Mouse (Mus musculus) liver, embryonic 16.5 days (tissue): Measurements from ENCODE around the gene Rftn2. TPM values are rescaled to one million over a fixed set of nuclear protein-coding genes. Genes with fewer than 3 reads are reported as not detected.
"Not testable (repeated sequence)": the region's sequence is repeated elsewhere in the genome, so short reads cannot be mapped to it uniquely, and the experiment has no call there.

Experiments
- ATAC-seq: fragments of 200-750 bp; cut with Nextera tagmentation; 2 replicates; pipeline ENCODE4 v1.8.0; 2017; ENCODE audit warnings: low read depth, mild to moderate bottlenecking, moderate number of reproducible peaks, moderate library complexity
- H3K27ac ChIP-seq: fragments of 300-500 bp; sonication (generic); 2 replicates; pipeline ENCODE4 v1.5.1; 2014; ENCODE audit warnings: mild to moderate bottlenecking, low read length
- H3K27me3 ChIP-seq: fragments of 300-500 bp; sonication (generic); 2 replicates; pipeline ENCODE4 v1.6.1; 2014; ENCODE audit warnings: low read depth, low read length, mixed read lengths; ENCODE audit not compliant: control insufficient read depth, insufficient read depth
- H3K36me3 ChIP-seq: fragments of 300-500 bp; sonication (generic); 2 replicates; pipeline ENCODE4 v1.6.1; 2014; ENCODE audit warnings: mild to moderate bottlenecking; ENCODE audit not compliant: control insufficient read depth, insufficient read depth
- H3K4me1 ChIP-seq: fragments of 300-500 bp; sonication (generic); 2 replicates; pipeline ENCODE4 v1.6.1; 2014; ENCODE audit warnings: low read depth, low read length, mixed read lengths; ENCODE audit not compliant: control insufficient read depth
- H3K4me2 ChIP-seq: fragments of 300-500 bp; sonication (generic); 2 replicates; pipeline ENCODE4 v1.6.1; 2014; ENCODE audit warnings: low read depth, low read length, mixed read lengths
- H3K4me3 ChIP-seq: fragments of 300-500 bp; sonication (generic); 2 replicates; pipeline ENCODE4 v1.5.1; 2014; ENCODE audit warnings: low read depth, mild to moderate bottlenecking, low read length
- H3K9ac ChIP-seq: fragments of 300-500 bp; sonication (generic); 2 replicates; pipeline ENCODE4 v1.6.1; 2014; ENCODE audit warnings: low read depth, low read length
- H3K9me3 ChIP-seq: fragments of 300-500 bp; sonication (generic); replicated peaks from 2 replicates; pipeline ENCODE4 v1.6.1; 2016; ENCODE audit warnings: low read length; ENCODE audit not compliant: control insufficient read depth
- WGBS: fragments of 180-500 bp; shearing (Covaris S2); extraction: QIAGEN DNeasy Blood & Tissue Kit; methylation state at CpG from one replicate; pipeline ENCODE4 v1.1.7; 2014; ENCODE audit not compliant: insufficient replicate concordance; 5-methylcytosine and 5-hydroxymethylcytosine counted together
- polyA plus RNA-seq: library from polyadenylated mRNA; unstranded; fragments of >200 nt; fragmentation: Nextera tagmentation; extraction: Ambion mirVana; gene quantifications from 2 replicates; pipeline ENCODE4 v1.2.1, GENCODE M21; 2015

Rftn2 gene
- polyA plus RNA-seq, 1 experiment from 2014 or later, result 0.86 TPM

DNA sequence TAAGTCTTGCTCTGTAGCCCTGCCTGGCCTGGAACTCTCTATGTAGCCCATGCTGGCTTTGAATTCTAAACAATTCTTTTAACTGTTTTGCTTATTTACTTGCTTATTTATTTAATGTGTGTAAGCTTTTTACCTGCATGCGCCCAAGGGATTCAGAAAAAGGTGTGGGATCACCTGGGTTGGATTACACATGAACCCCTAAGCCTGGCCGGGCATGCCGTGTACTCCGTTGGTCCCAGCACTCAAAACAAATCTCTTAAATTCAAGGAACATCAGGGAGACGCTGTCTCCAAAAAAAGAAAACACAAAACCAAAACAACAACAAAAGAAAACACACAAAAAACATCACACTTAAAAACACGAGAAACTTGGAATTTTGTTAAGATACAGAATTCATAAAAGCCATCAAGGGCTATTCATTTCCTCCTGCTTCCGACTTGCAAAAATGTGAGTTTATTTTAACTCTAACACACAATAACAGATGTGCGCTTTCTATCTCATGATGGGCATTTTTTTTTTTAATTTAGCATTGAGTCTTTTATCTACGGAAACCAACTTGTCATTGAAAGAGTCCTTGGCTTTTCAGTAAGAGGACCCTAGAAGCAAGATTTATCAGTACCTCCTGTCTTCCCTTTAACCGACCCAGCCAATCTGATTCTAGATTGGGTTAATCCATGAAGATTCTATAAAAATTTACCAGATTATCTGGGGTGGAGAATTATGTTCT is 96.2 kb downstream of the Rftn2 start:
- peaks cover 18% of the 10 kb centered on the region for H3K4me1 ChIP-seq
- no peaks in the 10 kb centered on the region for H3K36me3 ChIP-seq
- peak overlapping the region; percentile 85 for H3K4me2 ChIP-seq
- H3K27ac ChIP-seq, result peak overlapping the region; percentile 96
- no peak for ATAC-seq
- peak overlapping the region; percentile 100 for H3K4me3 ChIP-seq
- no peaks in the 10 kb centered on the region for H3K27me3 ChIP-seq
- WGBS, result 46% methylated on average over 10 of the region's 10 CpGs
- peak overlapping the region; percentile 100 for H3K9ac ChIP-seq
- no peaks in the 10 kb centered on the region for H3K9me3 ChIP-seq

- Histone ChIP-seq H3K9ac (no peak overlapping the region), H3K4me2 (0 out of 2 replicates have a peak overlapping the region, but pooled peaks have one; percentile 85), H3K36me3 (no peaks in the 10 kb centered on the region), H3K27me3 (no peaks in the 10 kb centered on the region), H3K4me1 (peaks cover 18% of the 10 kb centered on the region), H3K27ac (no peak overlapping the region), H3K9me3 (no peaks in the 10 kb centered on the region), H3K4me3 (no peak overlapping the region)
- WGBS, result 68% methylated on average over 5 of the region's 5 CpGs
- ATAC-seq, result no peak
Observed at GRCm38 (mm10) chr1:55129716-55130115, 96.9 kb downstream of the Rftn2 start.

DNA sequence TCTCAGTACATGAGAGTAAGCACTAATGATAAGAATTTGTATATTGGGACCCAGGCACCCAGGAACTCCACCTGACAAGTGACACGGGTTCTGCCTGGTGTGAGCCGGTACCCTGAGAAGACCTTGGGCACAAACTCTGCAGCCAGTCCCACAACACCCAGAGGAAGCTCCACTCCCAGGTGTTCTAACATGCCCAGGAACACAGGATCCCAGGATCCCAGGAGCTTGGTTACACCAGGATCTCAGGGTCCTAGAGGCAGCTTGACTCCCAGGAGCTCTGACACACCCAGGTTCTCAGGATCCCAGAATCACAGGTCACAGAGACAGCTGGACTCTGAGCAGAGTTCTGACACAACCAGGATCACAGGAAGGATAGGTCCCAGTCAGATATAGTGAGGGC is 102.4 kb downstream of the Rftn2 start:
- not testable (repeated sequence) for ATAC-seq, H3K27me3 ChIP-seq, H3K9me3 ChIP-seq, H3K4me3 ChIP-seq, H3K9ac ChIP-seq, H3K4me1 ChIP-seq, H3K36me3 ChIP-seq, H3K27ac ChIP-seq, H3K4me2 ChIP-seq
- WGBS, result 86% methylated on average over 2 of the region's 2 CpGs

GRCm38 (mm10) chr1:55123561-55123960 is 103.0 kb downstream of the Rftn2 start:
- Histone ChIP-seq H3K27me3 (no peaks in the 10 kb centered on the region), H3K9me3 (no peaks in the 10 kb centered on the region), H3K4me1 (no peaks in the 10 kb centered on the region), H3K36me3 (no peaks in the 10 kb centered on the region), H3K27ac (no peak overlapping the region), H3K4me2 (no peak overlapping the region), H3K9ac (no peak overlapping the region), H3K4me3 (no peak overlapping the region)
- 65% methylated on average over 2 of the region's 2 CpGs for WGBS
- no peak for ATAC-seq

DNA sequence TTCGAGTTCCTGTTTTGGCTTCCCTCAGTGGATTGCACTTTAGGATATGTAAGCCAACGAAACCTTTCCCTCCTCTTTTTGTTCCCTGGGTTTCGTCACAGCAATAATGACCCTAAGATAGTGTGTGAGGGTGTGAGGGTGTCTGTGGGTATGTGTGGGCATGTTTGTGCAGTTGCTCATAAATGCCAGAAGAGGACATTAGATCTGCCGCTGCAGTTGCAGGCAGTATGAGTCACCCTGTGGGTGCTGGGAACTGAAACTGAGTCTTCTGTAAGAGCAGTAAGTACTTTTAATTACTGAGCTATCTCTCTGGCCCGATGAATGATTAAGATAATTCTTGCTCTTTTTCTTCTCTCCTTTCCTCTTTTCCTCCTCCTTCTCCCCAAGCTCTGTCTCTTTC is 103.5 kb downstream of the Rftn2 start:
- Histone ChIP-seq H3K4me2 (no peak overlapping the region), H3K9me3 (no peaks in the 10 kb centered on the region), H3K36me3 (no peaks in the 10 kb centered on the region), H3K4me3 (no peak overlapping the region), H3K4me1 (no peaks in the 10 kb centered on the region), H3K27ac (no peak overlapping the region), H3K9ac (no peak overlapping the region), H3K27me3 (no peaks in the 10 kb centered on the region)
- ATAC-seq, result no peak
- WGBS, result 68% methylated on average over 5 of the region's 5 CpGs

Other genes starting within 250 kb of the Rftn2 start
- 118 and 121 TPM in 2 replicates for gene Sf3b1, start 199.3 kb downstream of the Rftn2 start, polyA plus RNA-seq
- 12.0 and 12.7 TPM in 2 replicates for gene Coq10b, start 174.0 kb downstream of the Rftn2 start, polyA plus RNA-seq
- gene Hspe1, start 138.7 kb downstream of the Rftn2 start, polyA plus RNA-seq, result 269 and 326 TPM in 2 replicates
- 236 and 253 TPM in 2 replicates for gene Hspd1, start 138.5 kb downstream of the Rftn2 start, polyA plus RNA-seq
- 39.5 and 39.8 TPM in 2 replicates for gene Mob4, start 95.6 kb downstream of the Rftn2 start, polyA plus RNA-seq
- gene Mars2, start 10.4 kb upstream of the Rftn2 start, polyA plus RNA-seq, result 1.4 and 1.5 TPM in 2 replicates
- 0.16 TPM in 1 of 2 replicates, not detected in the other for gene Boll, start 136.7 kb upstream of the Rftn2 start, polyA plus RNA-seq
- 0.12 and 0.17 TPM in 2 replicates for gene Plcl1, start 179.1 kb upstream of the Rftn2 start, polyA plus RNA-seq